Mouse (Mus musculus) heart, embryonic 16.5 days (tissue): ENCODE measurements at regions not wholly inside any gene's neighbourhood (a gene's known extent, or its start where the extent isn't known, plus 50 kb on each side); places are given as distances from the start of the nearest gene placed in this dataset.

Experiments used
- ATAC-seq: fragments of 200-750 bp; cut with Nextera tagmentation; replicated peaks from 2 replicates; pipeline ENCODE4 v1.8.0; 2017; ENCODE audit warnings: moderate number of reproducible peaks; ENCODE audit not compliant: insufficient read depth, low FRiP score; ENCODE audit errors: extremely low read depth
- H3K27ac ChIP-seq: fragments of 300-500 bp; sonication (generic); 2 replicates; pipeline ENCODE4 v1.5.1; 2014; ENCODE audit warnings: mild to moderate bottlenecking, low read length, control low read depth, moderate library complexity
- H3K27me3 ChIP-seq: fragments of 300-500 bp; sonication (generic); 2 replicates; pipeline ENCODE4 v1.6.1; 2014; ENCODE audit warnings: low read length, mixed read lengths; ENCODE audit not compliant: control insufficient read depth, insufficient read depth
- H3K36me3 ChIP-seq: fragments of 300-500 bp; sonication (generic); 2 replicates; pipeline ENCODE4 v1.6.1; 2014; ENCODE audit not compliant: control insufficient read depth, insufficient read depth
- H3K4me1 ChIP-seq: fragments of 300-500 bp; sonication (generic); 2 replicates; pipeline ENCODE4 v1.6.1; 2014; ENCODE audit warnings: low read length, mixed read lengths; ENCODE audit not compliant: control insufficient read depth, insufficient read depth
- H3K4me2 ChIP-seq: fragments of 300-500 bp; sonication (generic); 2 replicates; pipeline ENCODE4 v1.6.1; 2014; ENCODE audit warnings: low read depth, mild to moderate bottlenecking, control low read depth, low read length
- H3K4me3 ChIP-seq: fragments of 300-500 bp; sonication (generic); 2 replicates; pipeline ENCODE4 v1.5.1; 2014; ENCODE audit warnings: mild to moderate bottlenecking, control low read depth, low read length
- H3K9ac ChIP-seq: fragments of 300-500 bp; sonication (generic); 2 replicates; pipeline ENCODE4 v1.6.1; 2014; ENCODE audit warnings: low read length, control low read depth
- H3K9me3 ChIP-seq: fragments of 300-500 bp; sonication (generic); replicated peaks from 2 replicates; pipeline ENCODE4 v1.6.1; 2016; ENCODE audit warnings: low read length; ENCODE audit not compliant: control insufficient read depth
- WGBS: fragments of 180-500 bp; shearing (Covaris S2); extraction: QIAGEN DNeasy Blood & Tissue Kit; methylation state at CpG from one replicate; pipeline ENCODE4 v1.1.7; 2014; 5-methylcytosine and 5-hydroxymethylcytosine counted together

DNA sequence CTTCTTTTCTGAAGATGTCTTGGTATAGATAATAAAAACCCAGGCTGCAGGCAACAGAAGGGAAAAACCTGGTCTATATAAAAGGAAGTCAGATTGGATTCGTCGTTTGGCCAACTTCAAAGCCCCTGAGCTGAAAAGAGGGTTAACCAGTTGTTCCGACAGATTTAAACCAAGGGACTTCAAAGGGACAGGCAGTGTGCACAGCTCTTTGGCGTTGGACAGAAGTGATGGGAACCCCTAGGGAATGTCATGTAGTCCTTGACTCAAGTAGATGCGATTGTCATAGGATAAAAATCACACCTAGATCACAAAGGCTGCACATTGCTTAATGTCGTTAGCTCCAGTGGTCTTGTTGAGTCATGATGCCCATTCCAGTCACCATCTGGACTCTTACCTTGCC lies 865.8 kb upstream of the Car8 start:
- ATAC-seq = no peak
- Histone ChIP-seq H3K4me1 (no peaks in the 10 kb centered on the region), H3K36me3 (no peaks in the 10 kb centered on the region), H3K4me3 (no peak overlapping the region), H3K27ac (no peak overlapping the region), H3K27me3 (no peaks in the 10 kb centered on the region), H3K4me2 (no peak overlapping the region), H3K9ac (no peak overlapping the region), H3K9me3 (peaks cover 4% of the 10 kb centered on the region)
- 52% methylated on average over 6 of the region's 6 CpGs for WGBS

DNA sequence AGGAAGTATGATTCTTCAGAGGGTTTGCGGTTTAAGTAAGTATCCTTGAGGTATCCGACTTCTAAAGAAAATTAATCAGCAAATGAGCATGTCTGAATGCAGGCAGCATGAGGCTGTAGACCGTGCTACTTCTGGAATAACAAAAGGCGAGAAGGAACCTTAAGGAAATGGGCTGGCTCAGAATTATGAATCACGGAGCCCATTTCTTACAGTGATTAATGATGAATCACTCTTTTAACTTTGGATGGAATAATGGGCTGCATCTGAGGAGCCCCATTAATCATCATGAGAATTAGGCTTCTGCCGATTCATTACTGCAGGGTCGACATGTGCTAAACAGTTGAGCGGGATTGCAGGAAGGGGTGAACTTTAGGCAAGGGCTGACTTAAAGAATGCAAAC lies 865.1 kb upstream of the Car8 start:
- 80% methylated on average over 8 of the region's 8 CpGs for WGBS
- Histone ChIP-seq H3K9ac (no peak overlapping the region), H3K9me3 (peaks cover 4% of the 10 kb centered on the region), H3K36me3 (no peaks in the 10 kb centered on the region), H3K27ac (no peak overlapping the region), H3K27me3 (no peaks in the 10 kb centered on the region), H3K4me1 (no peaks in the 10 kb centered on the region), H3K4me3 (no peak overlapping the region), H3K4me2 (no peak overlapping the region)
- ATAC-seq = no peak

DNA sequence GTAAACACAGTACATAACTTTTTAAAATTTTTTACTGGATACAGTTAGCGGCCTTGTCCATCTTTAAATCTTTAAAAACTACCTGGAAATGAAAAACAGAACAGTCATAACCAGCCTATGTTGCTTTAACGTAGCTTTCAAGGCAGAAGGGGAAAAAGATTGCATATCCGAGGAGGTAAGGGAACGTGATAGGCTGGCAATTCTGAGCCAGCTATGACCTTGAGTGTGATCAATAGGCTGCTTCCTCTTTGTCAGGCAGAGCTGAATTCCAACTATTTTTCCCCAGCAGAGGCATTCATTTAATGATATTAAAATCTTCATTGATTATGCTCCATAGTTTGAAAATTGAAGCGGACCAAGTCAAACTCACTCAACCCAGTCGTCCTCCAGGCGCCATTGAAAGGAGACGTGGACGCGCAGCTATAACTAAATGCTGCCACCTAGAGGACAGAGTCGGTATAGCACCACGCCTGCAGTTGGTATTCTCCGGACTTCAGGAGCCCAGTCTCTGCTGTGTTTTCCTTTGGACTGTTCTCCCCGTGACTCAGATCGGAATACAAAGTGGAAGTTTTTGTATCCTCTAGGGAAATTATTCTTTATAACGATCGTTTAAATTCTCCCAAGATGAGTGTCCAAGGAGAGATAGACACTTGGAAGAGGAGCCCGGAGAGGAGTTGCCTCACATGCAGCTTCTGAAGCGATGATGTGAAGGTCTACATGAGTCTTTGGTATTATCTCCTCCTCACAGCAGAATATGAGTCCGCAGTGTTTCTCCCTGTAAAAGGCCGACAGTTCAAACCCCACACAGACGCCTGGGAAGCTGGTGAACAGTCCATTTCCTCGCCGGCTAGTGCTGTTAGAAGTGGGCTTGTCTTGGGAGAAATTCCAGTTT lies 858.2 kb upstream of the Car8 start:
- peak; percentile 63 for ATAC-seq
- Histone ChIP-seq H3K4me1 (no peaks in the 10 kb centered on the region), H3K36me3 (no peaks in the 10 kb centered on the region), H3K4me3 (peak overlapping the region; percentile 17), H3K9ac (0 out of 2 replicates have a peak overlapping the region, but pooled peaks have one; percentile 27), H3K27me3 (no peaks in the 10 kb centered on the region), H3K4me2 (peak overlapping the region; percentile 57), H3K27ac (no peak overlapping the region), H3K9me3 (no peaks in the 10 kb centered on the region)
- 21% methylated on average over 24 of the region's 24 CpGs for WGBS

DNA sequence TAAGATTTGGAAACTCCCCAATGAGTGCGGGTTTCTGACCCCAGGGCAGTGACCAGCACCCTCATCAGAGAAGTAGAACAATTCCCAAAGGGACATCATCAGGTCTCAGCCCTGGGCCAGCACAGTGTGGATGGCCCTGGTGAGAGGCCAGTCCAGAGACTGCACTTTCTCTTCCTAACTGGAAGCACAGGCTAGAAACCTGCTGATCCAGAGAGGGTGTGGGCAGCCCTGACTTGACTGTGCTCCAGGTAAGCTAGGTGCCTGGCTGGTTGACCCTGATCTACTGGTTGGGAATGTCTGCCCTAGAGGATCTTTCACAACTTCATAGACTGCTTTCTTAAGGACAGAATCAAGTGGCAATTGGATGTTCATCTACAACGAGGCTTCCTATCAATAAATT lies 857.4 kb upstream of the Car8 start:
- H3K27me3 ChIP-seq = no peaks in the 10 kb centered on the region
- WGBS = 85% methylated on average over 2 of the region's 2 CpGs
- H3K4me2 ChIP-seq = no peak overlapping the region
- no peak for ATAC-seq
- H3K4me1 ChIP-seq = no peaks in the 10 kb centered on the region
- no peaks in the 10 kb centered on the region for H3K9me3 ChIP-seq
- no peaks in the 10 kb centered on the region for H3K36me3 ChIP-seq
- H3K9ac ChIP-seq = no peak overlapping the region
- no peak overlapping the region for H3K27ac ChIP-seq
- no peak overlapping the region for H3K4me3 ChIP-seq

DNA sequence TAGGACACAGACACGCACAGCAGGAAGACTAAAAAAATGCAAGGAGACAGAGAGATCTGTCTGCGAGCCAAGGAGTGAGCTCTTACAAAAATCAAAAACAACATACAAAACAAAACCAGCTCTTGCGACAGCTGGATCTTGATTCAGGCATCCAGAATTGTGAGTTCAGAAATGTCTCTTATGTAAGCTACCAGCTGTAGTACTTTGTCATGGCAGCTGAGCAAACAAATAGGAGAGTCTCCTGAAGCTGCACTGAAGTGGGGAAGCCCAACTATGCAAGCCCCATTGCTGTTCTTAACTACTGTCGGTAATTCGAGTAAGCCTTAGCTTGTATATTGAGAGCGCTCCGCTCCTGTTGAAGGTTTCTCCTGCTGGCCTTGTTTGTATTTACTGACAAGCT lies 856.8 kb upstream of the Car8 start:
- H3K9me3 ChIP-seq = no peaks in the 10 kb centered on the region
- WGBS = 61% methylated on average over 7 of the region's 7 CpGs

DNA sequence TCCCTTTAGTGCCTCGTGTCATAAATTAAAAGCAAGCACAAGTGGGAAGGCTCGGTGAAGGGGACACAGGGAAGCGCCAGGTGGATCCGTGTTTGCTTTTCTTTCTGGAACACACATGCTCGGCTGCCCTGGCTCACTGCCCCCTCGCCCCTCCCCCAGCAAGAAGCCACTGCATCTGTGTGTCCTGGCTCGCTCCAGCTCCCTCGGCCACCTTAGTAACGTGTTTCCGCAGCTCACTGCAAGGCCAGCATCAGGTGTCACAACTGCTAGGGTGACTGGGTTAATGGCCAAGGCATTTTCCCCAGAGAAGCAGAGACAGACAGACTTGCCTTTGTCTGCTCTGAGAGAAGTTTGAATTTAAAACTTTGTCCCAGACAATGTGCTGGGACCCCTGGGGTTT lies 855.7 kb upstream of the Car8 start:
- H3K36me3 ChIP-seq = no peaks in the 10 kb centered on the region
- WGBS = 31% methylated on average over 10 of the region's 10 CpGs
- no peak for ATAC-seq
- no peak overlapping the region for H3K4me3 ChIP-seq
- no peaks in the 10 kb centered on the region for H3K27me3 ChIP-seq
- H3K9ac ChIP-seq = no peak overlapping the region
- H3K4me1 ChIP-seq = peaks cover 6% of the 10 kb centered on the region; the same call in 1 of the 2 replicates
- H3K4me2 ChIP-seq = no peak overlapping the region
- no peak overlapping the region for H3K27ac ChIP-seq
- no peaks in the 10 kb centered on the region for H3K9me3 ChIP-seq

More for the DNA sequence above, 856.8 kb upstream of the Car8 start:
- H3K27me3 ChIP-seq = no peaks in the 10 kb centered on the region
- ATAC-seq = no peak
- no peak overlapping the region for H3K27ac ChIP-seq
- no peak overlapping the region for H3K4me3 ChIP-seq
- no peak overlapping the region for H3K9ac ChIP-seq
- H3K36me3 ChIP-seq = no peaks in the 10 kb centered on the region
- no peak overlapping the region for H3K4me2 ChIP-seq
- H3K4me1 ChIP-seq = no peaks in the 10 kb centered on the region

DNA sequence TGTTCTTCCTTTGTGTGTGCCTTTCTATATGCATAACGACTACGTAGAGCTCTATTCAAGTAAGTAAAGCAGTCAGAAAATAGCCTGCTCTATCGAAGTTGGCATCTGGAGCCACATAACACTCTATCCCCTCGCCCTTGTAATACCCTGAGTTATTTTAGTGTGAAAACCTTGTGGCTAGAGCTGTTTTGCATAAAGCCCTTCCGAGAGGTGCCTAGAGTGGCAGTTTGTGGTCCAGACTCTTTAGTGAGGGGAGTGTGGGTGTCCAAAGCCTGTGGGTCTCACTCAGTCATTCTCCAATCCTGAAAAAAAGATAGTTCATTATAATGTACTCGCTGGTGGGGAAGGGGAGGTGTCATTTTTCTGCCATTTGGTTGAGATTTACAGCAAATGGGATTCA lies 855.2 kb upstream of the Car8 start:
- Histone ChIP-seq H3K36me3 (no peaks in the 10 kb centered on the region), H3K4me3 (no peak overlapping the region), H3K4me1 (peaks cover 9% of the 10 kb centered on the region), H3K9ac (no peak overlapping the region), H3K4me2 (no peak overlapping the region), H3K27me3 (no peaks in the 10 kb centered on the region), H3K9me3 (no peaks in the 10 kb centered on the region), H3K27ac (no peak overlapping the region)
- no peak for ATAC-seq
- WGBS = 62% methylated on average over 6 of the region's 6 CpGs

DNA sequence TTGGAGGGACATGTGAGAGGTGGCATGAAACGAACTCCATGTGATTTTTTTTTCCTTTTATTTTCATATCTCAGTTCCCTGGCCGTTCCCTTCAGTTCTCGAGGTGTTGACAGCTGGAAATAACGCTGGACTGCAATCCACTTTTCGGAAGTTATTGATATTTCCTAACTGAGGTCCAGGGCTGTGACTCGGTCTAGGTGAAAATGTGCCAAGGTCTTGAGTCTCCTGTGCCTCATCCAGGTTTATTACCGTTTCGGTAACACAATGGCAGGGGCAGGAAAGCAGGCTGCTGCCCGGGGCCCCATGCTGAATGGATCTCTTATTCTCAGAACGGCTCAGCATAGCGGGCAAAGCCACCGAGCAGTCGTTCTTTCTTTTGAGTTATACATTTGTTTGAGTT lies 844.7 kb upstream of the Car8 start:
- Histone ChIP-seq H3K27ac (0 out of 2 replicates have a peak overlapping the region, but pooled peaks have one; percentile 2), H3K27me3 (no peaks in the 10 kb centered on the region), H3K36me3 (no peaks in the 10 kb centered on the region), H3K4me1 (peaks cover 44% of the 10 kb centered on the region), H3K9me3 (no peaks in the 10 kb centered on the region), H3K4me2 (peak overlapping the region; percentile 8; the same call in 1 of the 2 replicates), H3K4me3 (no peak overlapping the region), H3K9ac (no peak overlapping the region)
- WGBS = 36% methylated on average over 13 of the region's 13 CpGs
- ATAC-seq = no peak

DNA sequence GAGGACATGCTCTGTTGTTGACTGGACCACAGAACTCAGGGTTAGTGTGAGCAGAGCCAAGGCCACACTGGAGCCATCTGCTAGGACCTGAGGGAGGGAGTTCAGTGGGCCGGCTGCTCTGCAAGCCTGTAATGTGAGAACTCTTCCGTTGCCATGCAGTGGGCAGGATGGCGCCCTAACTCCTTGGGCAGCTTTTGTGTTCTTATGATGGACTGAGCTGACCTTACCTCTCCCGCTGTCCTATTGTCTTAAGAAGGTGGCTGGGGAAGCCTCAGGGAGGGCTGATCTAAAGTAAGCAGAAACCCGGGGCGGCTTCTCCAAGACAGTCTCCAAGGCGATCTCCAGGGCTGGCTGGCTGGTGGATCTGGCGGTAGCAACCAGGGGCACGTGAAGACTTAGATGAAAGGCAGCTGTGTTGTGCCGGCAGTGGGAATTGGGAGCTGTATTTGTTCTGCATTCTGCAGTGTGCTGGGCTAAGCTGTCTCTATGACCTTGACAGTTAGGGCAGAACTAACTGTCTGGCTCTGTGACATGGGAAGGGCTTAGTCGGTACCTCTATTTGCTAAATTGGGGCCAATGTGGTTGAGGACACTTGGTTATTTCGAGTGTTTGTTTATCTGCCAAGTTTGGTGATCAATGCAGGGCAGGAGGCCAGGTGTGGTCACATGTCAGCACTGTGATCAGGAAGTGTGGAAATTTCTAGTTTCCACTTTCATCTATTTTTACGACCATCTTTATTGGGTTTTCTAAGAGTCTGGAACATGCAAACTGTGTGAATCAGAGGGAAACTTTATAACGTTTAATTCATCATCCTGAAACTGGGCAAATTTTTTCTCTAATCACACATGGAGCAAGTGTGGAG lies 843.1 kb upstream of the Car8 start:
- ATAC-seq = no peak
- peak overlapping the region; percentile 14; the same call in 1 of the 2 replicates for H3K4me2 ChIP-seq
- H3K9ac ChIP-seq = no peak overlapping the region

More for the DNA sequence above, 843.1 kb upstream of the Car8 start:
- Histone ChIP-seq H3K27me3 (no peaks in the 10 kb centered on the region), H3K36me3 (no peaks in the 10 kb centered on the region), H3K27ac (peak overlapping the region; percentile 69), H3K9me3 (no peaks in the 10 kb centered on the region), H3K4me3 (no peak overlapping the region), H3K4me1 (peaks cover 44% of the 10 kb centered on the region)
- 44% methylated on average over 14 of the region's 14 CpGs for WGBS
